Mouse (Mus musculus) testis, postnatal 14 days (tissue): ENCODE measurements around the gene Bckdhb.
"Not testable (repeated sequence)": the region's sequence is repeated elsewhere in the genome, so short reads cannot be mapped to it uniquely, and the experiment has no call there.

ENCODE experiments used
- DNase-seq: peaks from one replicate; pipeline ENCODE4 v3.0.0; 2021; ENCODE audit warnings: low spot score

The Bckdhb gene

GRCm38 (mm10) chr9:83963296-83963695 lies 38.4 kb downstream of the Bckdhb start:
- DNase-seq: no peak

- no peak for DNase-seq
Measured at GRCm38 (mm10) chr9:83964376-83964775, 39.4 kb downstream of the Bckdhb start.

GRCm38 (mm10) chr9:83967439-83968050 lies 42.6 kb downstream of the Bckdhb start:
- no peak for DNase-seq

- no peak for DNase-seq
Measured at GRCm38 (mm10) chr9:83969326-83969725, 44.4 kb downstream of the Bckdhb start.

GRCm38 (mm10) chr9:83973467-83973866 lies 48.5 kb downstream of the Bckdhb start:
- no peak for DNase-seq

- no peak for DNase-seq
Measured at GRCm38 (mm10) chr9:83975811-83976210, 50.9 kb downstream of the Bckdhb start.

- no peak for DNase-seq
Measured at GRCm38 (mm10) chr9:83981234-83981633, 56.3 kb downstream of the Bckdhb start.

- no peak for DNase-seq
Measured at GRCm38 (mm10) chr9:84008961-84009360, 84.0 kb downstream of the Bckdhb start.

- DNase-seq: no peak
Measured at GRCm38 (mm10) chr9:84011146-84011545, 86.2 kb downstream of the Bckdhb start.

GRCm38 (mm10) chr9:84018141-84018540 lies 93.2 kb downstream of the Bckdhb start:
- DNase-seq: not testable (repeated sequence)

- DNase-seq: no peak
Measured at GRCm38 (mm10) chr9:84019627-84020026, 94.7 kb downstream of the Bckdhb start.

GRCm38 (mm10) chr9:84021189-84021588 lies 96.2 kb downstream of the Bckdhb start:
- DNase-seq: no peak

GRCm38 (mm10) chr9:84028120-84028519 lies 103.2 kb downstream of the Bckdhb start:
- DNase-seq: no peak

- DNase-seq: no peak
Measured at GRCm38 (mm10) chr9:84030691-84031290, 105.8 kb downstream of the Bckdhb start.

- DNase-seq: no peak
Measured at GRCm38 (mm10) chr9:84031406-84031805, 106.5 kb downstream of the Bckdhb start.

- DNase-seq: no peak
Measured at GRCm38 (mm10) chr9:84032669-84033341, 107.9 kb downstream of the Bckdhb start.

GRCm38 (mm10) chr9:84036046-84036445 lies 111.1 kb downstream of the Bckdhb start:
- no peak for DNase-seq

GRCm38 (mm10) chr9:84037224-84037623 lies 112.3 kb downstream of the Bckdhb start:
- DNase-seq: no peak

- no peak for DNase-seq
Measured at GRCm38 (mm10) chr9:84038946-84039345, 114.0 kb downstream of the Bckdhb start.

- no peak for DNase-seq
Measured at GRCm38 (mm10) chr9:84040376-84040775, 115.4 kb downstream of the Bckdhb start.

- no peak for DNase-seq
Measured at GRCm38 (mm10) chr9:84041631-84042277, 116.8 kb downstream of the Bckdhb start.

- DNase-seq: no peak
Measured at GRCm38 (mm10) chr9:84042539-84042938, 117.6 kb downstream of the Bckdhb start.

- DNase-seq: no peak
Measured at GRCm38 (mm10) chr9:84044136-84044535, 119.2 kb downstream of the Bckdhb start.
